Mouse (Mus musculus) kidney, adult 8-10 months (tissue): ENCODE data around the gene Ampd3.
A peak's percentile ranks its signal among the peaks of the same experiment; 100 is the strongest.

ENCODE experiments used
- DNase-seq, 2 experiments: peaks; one replicate each; pipeline ENCODE4 v3.0.0; 2022

The Ampd3 gene

DNA sequence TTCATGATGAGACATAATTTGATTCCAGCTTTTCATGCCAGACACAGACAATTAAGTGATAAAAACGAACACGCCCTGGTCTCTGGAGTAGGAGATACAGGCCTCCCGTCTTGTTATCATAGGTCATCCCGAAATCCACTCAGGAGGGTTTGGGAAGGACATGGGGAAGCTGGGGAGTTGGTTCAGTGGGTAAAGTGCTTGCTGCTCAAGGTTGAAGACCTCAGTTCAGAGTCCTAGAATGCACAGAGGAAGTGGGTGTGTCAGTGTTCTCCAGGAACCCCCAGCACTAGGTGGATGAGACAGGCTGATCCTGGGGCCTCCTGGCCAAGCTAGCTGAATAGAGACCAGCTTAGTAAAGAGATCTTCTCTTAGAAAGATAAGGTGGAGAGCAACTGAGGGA, 2.9 kb downstream of the Ampd3 start:
- no peak for DNase-seq

- DNase-seq, result peak; percentile 35 to 61
Observed at GRCm38 (mm10) chr7:110772343-110772742, 4.3 kb downstream of the Ampd3 start.

DNA sequence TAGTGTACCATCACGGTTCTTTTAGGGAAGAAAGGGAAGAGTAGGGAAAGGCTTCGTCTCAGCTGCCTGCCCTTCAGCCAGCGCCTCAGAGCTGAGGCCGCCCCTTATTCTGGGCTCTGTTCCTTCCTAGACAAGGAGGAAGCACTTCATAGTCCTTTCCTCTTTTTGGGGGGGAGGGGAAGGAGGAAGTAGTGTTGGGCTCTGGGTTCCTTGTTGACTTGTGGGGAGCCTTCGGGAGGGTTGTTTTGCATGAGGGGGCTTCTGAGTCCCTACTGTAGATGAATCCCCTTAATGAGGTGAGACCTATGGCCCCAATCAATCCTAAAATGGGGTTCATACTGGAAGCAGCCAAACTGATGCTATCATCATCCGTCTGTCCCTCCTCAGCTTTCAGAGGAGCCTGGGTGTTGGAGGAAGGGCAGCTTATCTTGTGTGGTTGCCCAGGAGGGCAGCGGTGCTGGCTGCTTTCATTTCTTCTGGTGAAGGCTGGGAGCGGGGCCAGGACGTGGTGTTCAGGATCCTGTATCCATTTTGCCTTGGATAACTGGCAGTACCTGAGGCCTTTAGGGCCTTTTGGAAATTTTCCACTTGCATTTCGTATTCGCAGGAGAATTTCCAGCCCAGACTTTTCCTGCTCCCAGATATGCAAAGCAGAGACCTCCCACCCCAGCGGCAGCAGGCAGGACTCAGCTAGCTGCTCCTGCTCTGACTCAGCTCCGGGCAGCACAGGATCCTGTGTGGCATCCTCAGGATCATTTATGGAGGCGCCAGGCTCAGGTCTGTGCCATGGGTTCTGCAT, 5.4 kb downstream of the Ampd3 start:
- peak; percentile 82 to 89 for DNase-seq

GRCm38 (mm10) chr7:110774077-110774476, 6.1 kb downstream of the Ampd3 start:
- peak in 1 of 2 experiments; percentile 45 for DNase-seq

GRCm38 (mm10) chr7:110774674-110775073, 6.7 kb downstream of the Ampd3 start:
- DNase-seq, result no peak

DNA sequence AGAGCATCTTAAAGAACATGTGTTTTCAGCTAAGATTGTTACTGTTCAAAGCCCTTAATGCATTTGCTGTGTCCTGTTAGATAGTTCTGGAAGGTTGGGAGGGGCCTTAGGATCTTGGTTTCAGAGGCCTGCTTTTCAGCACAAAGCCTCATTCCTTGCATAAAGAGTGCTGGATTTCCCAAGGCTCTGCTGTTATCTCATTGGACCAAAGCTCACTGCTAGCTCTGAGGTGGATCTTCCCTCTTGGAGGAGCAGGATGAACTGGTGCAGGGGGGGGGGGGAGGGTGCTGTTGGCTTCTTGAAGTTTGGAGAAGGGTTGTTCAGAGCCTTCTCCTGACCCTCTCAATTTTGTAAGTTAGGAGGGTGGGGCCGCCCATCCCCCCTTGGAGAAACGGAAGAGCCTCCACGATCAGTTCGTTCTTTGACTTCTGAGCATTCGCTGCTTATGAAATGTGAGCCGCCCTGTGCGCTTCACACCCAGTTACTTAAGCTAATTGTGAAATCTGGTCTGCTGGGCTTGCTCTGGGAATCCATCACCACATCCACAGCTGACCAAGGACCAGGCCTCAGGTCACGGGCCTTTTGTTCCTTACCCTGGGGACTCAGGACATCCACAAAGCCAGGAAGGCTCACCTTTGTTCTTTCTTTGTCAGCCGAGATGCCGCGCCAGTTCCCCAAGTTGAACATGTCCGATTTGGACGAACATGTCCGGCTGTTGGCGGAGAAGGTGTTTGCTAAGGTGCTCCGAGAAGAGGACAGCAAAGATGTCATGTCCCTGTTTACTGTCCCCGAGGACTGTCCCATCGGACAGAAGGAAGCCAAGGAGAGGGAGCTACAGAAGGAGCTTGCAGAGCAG, 9.4 kb downstream of the Ampd3 start:
- DNase-seq, result no peak

- no peak for DNase-seq
Observed at GRCm38 (mm10) chr7:110778933-110779332, 10.9 kb downstream of the Ampd3 start.

DNA sequence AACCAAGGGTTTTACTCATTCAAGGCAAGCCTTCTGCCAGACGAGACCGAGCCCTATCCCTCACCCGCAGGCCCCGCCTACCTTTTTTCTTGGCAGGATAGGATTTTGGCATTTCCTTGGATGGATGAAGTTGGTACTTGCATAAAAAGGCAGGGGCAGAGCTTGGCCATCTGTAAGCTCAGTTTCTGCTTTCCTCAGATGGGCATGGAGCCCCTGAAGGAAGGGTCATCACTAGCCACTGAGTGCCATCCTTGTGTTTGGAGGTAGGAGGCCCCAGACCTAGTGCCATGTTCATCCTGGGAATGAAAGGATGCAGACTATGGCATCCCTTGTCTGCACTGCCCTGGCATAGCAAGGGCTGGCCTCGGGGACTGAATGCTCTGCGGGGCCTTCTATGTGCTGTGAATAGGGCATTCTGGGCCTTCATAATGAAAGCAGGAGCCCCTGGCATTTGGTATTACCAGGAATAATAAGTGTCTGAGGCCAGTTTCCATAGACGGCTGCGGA, 11.7 kb downstream of the Ampd3 start:
- DNase-seq, result no peak

DNA sequence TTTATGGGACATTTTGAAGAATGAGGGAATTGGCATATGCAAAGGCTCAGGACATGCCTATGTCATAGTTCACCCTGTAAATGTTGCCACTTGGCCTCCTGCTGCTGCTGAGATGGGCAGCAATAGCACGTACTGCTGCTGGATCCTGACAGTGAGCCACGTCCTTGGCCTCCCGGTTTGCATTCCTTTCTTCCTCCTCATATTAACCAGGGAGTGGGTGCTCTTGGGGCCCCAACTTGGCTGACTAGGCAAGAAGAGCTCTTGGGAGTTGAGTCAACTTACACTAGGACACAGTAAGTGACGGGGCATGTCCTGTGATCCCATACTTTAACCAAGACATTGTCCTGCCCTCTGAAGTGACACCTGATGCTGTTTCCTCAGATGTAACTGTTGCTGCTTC, 12.5 kb downstream of the Ampd3 start:
- no peak for DNase-seq

GRCm38 (mm10) chr7:110781231-110781711, 13.3 kb downstream of the Ampd3 start:
- DNase-seq, result no peak

- DNase-seq, result peak in 1 of 2 experiments; percentile 38
Observed at GRCm38 (mm10) chr7:110782135-110782534, 14.1 kb downstream of the Ampd3 start.

GRCm38 (mm10) chr7:110782845-110783478, 15.0 kb downstream of the Ampd3 start:
- DNase-seq, result no peak

DNA sequence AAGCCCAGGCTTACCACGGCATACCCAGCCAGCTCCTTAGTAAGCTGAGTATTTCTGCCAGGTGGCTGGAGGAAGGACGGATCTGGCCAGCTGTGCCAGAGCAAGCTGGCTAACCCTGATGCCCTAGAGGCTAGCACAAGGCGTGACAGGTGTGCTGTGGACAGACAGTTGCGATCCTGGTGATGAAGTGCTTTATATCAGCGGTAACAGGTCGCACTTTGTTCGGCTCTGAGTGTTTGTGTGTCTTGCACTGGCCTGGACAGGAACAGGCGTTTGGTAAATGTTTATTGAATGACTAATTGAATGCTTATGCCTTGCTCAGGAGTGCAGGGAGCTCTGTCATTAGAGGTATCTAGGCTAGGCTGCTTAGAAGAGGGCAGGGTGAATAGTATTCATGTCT, 17.0 kb downstream of the Ampd3 start:
- DNase-seq, result no peak

- DNase-seq, result peak; percentile 74 to 79
Observed at GRCm38 (mm10) chr7:110785741-110786146, 17.7 kb downstream of the Ampd3 start.

DNA sequence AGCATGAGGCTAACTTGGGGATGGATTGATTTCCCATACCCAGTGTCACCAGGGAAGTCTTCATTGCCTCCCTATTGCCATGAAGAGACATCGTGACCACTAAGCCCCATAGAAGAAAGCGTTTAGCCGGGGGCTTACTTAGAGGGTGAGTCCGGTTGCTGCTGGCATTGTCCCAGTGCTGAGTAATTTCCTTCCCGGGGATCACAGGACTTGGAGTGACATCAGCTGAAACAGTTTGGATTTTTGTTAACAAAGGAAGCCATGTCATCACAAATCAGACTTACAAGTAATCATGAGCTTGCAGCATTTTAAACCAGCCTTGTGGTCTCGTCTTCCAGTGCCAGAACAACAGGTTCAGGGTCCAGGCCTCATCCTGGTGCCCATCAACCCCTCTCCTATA, 19.3 kb downstream of the Ampd3 start:
- peak; percentile 54 to 58 for DNase-seq

DNA sequence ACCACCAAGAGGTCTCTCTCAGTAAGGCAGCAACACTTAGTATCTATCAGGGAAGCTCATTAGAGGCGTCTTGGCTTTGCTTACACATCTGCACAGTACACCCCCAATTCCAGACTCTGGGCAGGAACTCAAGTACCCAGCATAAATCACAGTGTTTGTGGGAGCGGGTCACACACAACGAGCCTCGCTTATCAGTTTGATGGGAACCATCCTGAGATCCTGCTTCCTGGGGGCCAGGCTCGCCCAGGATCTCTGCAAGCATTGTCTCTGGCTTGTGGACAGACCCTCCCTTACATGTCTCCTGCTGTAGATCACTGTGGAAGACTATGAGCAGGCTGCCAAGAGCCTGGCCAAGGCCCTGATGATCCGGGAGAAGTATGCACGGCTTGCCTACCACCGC, 22.9 kb downstream of the Ampd3 start:
- DNase-seq, result peak in 1 of 2 experiments; percentile 41

- DNase-seq, result no peak
Observed at GRCm38 (mm10) chr7:110792201-110792600, 24.2 kb downstream of the Ampd3 start.

DNA sequence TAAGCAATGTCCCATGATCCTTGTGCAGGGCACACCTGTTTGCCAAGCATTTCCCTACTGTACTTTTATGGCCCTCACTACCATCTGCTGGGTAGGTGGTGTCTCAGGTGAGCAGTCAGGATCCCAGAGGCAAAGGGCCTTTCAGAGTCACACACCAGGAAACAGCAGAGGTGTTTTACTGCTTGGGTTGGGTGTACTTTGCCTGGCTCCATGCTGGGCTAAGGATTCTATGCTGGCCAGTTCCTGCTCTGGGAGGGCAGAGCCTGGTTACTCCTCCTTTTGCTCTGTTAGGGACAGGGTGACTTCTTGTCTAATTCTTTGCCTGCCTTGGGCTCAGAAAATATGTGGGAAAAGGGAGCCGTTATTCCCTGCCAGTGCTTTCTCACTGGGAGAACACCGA, 24.8 kb downstream of the Ampd3 start:
- no peak for DNase-seq

DNA sequence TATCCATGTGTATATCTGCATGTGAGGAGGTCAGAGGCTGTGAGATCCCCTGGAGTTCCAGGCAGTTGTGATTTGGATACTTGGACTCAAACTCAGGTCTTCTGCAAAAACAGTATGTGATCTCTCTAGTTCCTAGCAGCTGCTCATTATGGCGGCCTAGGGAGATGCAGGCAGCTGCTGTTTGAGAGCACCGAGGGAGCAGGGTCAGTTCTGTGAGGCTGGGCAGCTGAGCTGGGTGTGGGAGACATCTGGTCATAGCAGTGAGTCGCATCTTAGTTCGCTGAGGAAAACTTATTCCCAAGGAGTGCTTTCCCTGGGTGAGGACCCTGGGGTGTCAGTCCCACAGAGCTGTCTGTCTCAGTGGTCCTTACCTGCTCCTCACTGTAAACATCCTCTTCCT, 26.7 kb downstream of the Ampd3 start:
- no peak for DNase-seq

- no peak for DNase-seq
Observed at GRCm38 (mm10) chr7:110796367-110797051, 28.5 kb downstream of the Ampd3 start.

GRCm38 (mm10) chr7:110797722-110798409, 29.9 kb downstream of the Ampd3 start:
- no peak for DNase-seq

- DNase-seq, result peak; percentile 77 to 90
Observed at GRCm38 (mm10) chr7:110801028-110801427, 33.0 kb downstream of the Ampd3 start.
